Mouse (Mus musculus): ENCODE data around the gene Lcor.

DNA sequence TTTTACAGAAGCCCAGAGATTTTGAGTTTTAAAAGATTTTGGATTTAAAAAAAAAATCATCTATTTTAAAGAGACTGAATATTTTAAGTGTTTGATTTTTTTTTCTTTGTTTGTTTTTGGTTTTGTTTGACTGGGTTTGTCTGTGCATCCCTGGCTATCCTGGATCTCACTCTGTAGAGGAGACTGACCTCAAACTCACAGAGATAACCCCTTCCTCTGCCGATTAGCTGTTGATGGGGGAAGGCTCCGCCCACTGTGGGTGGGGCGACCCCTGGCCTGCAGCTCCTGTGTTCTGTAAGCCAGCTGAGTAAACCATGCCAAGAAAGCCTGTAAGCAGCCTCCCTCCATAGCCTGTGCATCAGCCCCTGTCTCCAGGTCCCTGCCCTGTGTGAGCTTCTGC is 30.3 kb upstream of the Lcor start:
- no peak for TF ChIP-seq CTCF (IDR thresholded peaks at IDR 0.05; ENCODE audit: low read depth)
- TF ChIP-seq EP300 (optimal IDR thresholded peaks at IDR 0.05), result no peak

Data from stomach, postnatal 0 days (tissue).